ENCODE assay signal across 8 mouse cellular contexts in the genomic region with DNA sequence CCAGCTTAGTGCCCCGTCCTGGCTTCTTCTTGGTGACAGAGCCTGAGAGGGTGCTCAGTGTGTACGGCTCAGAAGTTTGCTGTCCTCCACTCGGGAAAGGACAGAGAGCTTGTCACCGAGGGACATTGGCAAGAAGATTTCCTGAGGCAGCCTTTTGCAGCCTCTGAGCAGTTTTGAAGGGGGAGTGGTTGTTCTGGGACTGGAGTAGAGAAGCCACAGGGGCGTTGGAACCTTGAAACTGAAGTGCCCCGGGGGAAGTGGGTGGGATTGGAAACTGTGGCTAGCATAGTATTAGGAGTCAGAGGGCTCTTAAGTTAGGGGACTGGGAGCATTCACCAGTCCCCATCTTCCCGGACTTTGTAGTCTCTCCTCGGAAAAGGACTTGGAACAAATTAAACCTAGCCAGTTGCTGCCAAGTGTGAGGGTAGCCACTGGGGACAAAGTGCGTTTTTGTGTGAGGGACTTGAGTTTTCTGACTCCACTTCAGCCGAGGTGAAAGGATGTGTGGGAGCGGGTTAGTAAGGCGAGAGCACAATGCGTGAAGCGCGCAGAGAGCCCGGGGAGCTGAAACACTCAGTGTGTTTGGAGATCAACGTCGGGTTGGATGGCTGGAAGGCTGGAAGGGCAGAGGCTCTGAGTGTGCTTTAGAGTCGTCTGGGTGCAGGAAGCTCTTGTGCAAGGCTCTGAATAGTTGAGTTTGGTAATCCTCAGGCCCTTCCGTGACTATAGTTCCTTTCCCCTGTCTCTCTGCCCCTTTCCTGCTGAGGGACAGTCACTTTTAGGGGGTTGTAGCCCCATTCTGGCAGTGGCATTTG. TPM values are rescaled to one million over a fixed set of nuclear protein-coding genes. Genes with fewer than 3 reads are reported as not detected.
DNase-seq lines count a peak whose midpoint lies in the region; TF ChIP-seq lines count a peak whose summit lies in the region.

No protein-coding gene starts in this region.

- peak; percentile 11 for DNase-seq in gastrocnemius, postnatal 25 days
- no peak for DNase-seq in gastrocnemius, postnatal 4 days (ENCODE audit: low spot score in 2 of 2)
- DNase-seq in brain, embryonic 14.5 days (ENCODE audit: low read depth): peak; percentile 45
- DNase-seq in kidney, adult 2 months: peak; percentile 92
- DNase-seq in lung, postnatal 10 days: peak; percentile 46
- no peak for DNase-seq in urinary bladder, postnatal 10 days (ENCODE audit: low spot score)
- DNase-seq in spleen, adult 12 weeks (ENCODE audit: low spot score): no peak
- no peak for DNase-seq in frontal cortex, postnatal 36 days (ENCODE audit: low spot score in 2 of 2)

- no peak for TF ChIP-seq POLR2A in brain, embryonic 14.5 days (IDR thresholded peaks at IDR 0.05; ENCODE audit: borderline replicate concordance, extremely low read depth, insufficient read depth, insufficient read length, poor library complexity, severe bottlenecking)
- no peak for TF ChIP-seq POLR2A in kidney, adult 2 months (IDR thresholded peaks at IDR 0.05; ENCODE audit: low read depth, low read length)

- TF ChIP-seq CTCF in brain, embryonic 14.5 days (IDR thresholded peaks at IDR 0.05; ENCODE audit: borderline replicate concordance, extremely low read depth, insufficient read depth, insufficient read length): no peak
- TF ChIP-seq CTCF in kidney, adult 2 months (conservative IDR thresholded peaks at IDR 0.05; ENCODE audit: insufficient read depth, insufficient read length, low read depth, low read length): no peak

- peaks cover 64% of the 10 kb centered on the region for H3K4me1 ChIP-seq in kidney, adult 2 months (ENCODE audit: control insufficient read depth, insufficient read depth, low read length)

- peak overlapping the region; percentile 76 for H3K27ac ChIP-seq in kidney, adult 2 months (ENCODE audit: insufficient read depth, low read depth, low read length)

- no peaks in the 10 kb centered on the region for H3K36me3 ChIP-seq in kidney, adult 2 months (ENCODE audit: control insufficient read depth, insufficient read depth, low read length)

- H3K4me3 ChIP-seq in kidney, adult 2 months (ENCODE audit: insufficient read depth, low read depth, low read length): no peak overlapping the region

- H3K27me3 ChIP-seq in kidney, adult 2 months (replicated peaks; ENCODE audit: control insufficient read depth, insufficient read depth, low read length): no peaks in the 10 kb centered on the region

- WGBS in kidney, adult 2 months: 14% methylated on average over 20 of the region's 20 CpGs

RNA-seq across cellular contexts. Expression of gene Peli2, which starts 10.3 kb away (rescaled TPM):
- total RNA-seq in gastrocnemius, postnatal 25 days (2021): 10 to 100 TPM; 12.5 to 14.7 TPM
- 10 to 100 TPM; 24.1 to 25.1 TPM for total RNA-seq in gastrocnemius, postnatal 4 days (2021)
- 14.0 and 18.0 TPM in 2 replicates for polyA plus RNA-seq in brain, embryonic 14.5 days (2012; rRNA removed)
- polyA plus RNA-seq in kidney, adult 2 months (2012; rRNA removed): 31.7 and 37.6 TPM in 2 replicates

Comparison
In these comparisons a context has a peak if more than half of its experiments do, and no peak if none do; other contexts are left out.
1. DNase-seq: peak in gastrocnemius, postnatal 25 days (single experiment), brain, embryonic 14.5 days (single experiment), kidney, adult 2 months (single experiment) and lung, postnatal 10 days (single experiment); none in gastrocnemius, postnatal 4 days (0 of 2), urinary bladder, postnatal 10 days (single experiment), spleen, adult 12 weeks (single experiment) and frontal cortex, postnatal 36 days (0 of 2).